Mouse (Mus musculus) hindbrain, embryonic 12.5 days (tissue): Measurements from ENCODE around the gene Sorbs2. TPM values are rescaled to one million over a fixed set of nuclear protein-coding genes. Genes with fewer than 3 reads are reported as not detected.

Source experiments
- ATAC-seq: fragments of 200-750 bp; cut with Nextera tagmentation; 2 replicates; pipeline ENCODE4 v1.8.0; 2017; ENCODE audit warnings: moderate TSS enrichment; ENCODE audit not compliant: low FRiP score
- H3K27ac ChIP-seq: fragments of 300-500 bp; sonication (generic); 2 replicates; pipeline ENCODE4 v1.5.1; 2016; ENCODE audit warnings: mild to moderate bottlenecking
- H3K27me3 ChIP-seq: fragments of 300-500 bp; sonication (generic); 2 replicates; pipeline ENCODE4 v1.6.1; 2016; ENCODE audit warnings: mild to moderate bottlenecking
- H3K36me3 ChIP-seq: fragments of 300-500 bp; sonication (generic); 2 replicates; pipeline ENCODE4 v1.6.1; 2016; ENCODE audit warnings: mild to moderate bottlenecking
- H3K4me1 ChIP-seq: fragments of 300-500 bp; sonication (generic); 2 replicates; pipeline ENCODE4 v1.6.1; 2016
- H3K4me2 ChIP-seq: fragments of 300-500 bp; sonication (generic); replicated peaks from 2 replicates; pipeline ENCODE4 v1.6.1; 2016; ENCODE audit warnings: mild to moderate bottlenecking
- H3K4me3 ChIP-seq: fragments of 300-500 bp; sonication (generic); 2 replicates; pipeline ENCODE4 v1.5.1; 2016; ENCODE audit warnings: mild to moderate bottlenecking
- H3K9ac ChIP-seq: fragments of 300-500 bp; sonication (generic); 2 replicates; pipeline ENCODE4 v1.6.1; 2016; ENCODE audit warnings: mild to moderate bottlenecking, moderate library complexity
- H3K9me3 ChIP-seq: fragments of 300-500 bp; sonication (generic); replicated peaks from 2 replicates; pipeline ENCODE4 v1.6.1; 2016; ENCODE audit warnings: mild to moderate bottlenecking
- WGBS: fragments of 180-500 bp; shearing (Covaris S2); methylation state at CpG from one replicate; pipeline ENCODE4 v1.1.7; 2016; 5-methylcytosine and 5-hydroxymethylcytosine counted together
- polyA plus RNA-seq: library from polyadenylated mRNA; unstranded; fragments of >200 nt; fragmentation: Nextera tagmentation; extraction: Ambion mirVana; gene quantifications from 2 replicates; pipeline ENCODE4 v1.2.1, GENCODE M21; 2016

The Sorbs2 gene
- polyA plus RNA-seq, 1 experiment from 2014 or later, result 81.7 TPM

DNA sequence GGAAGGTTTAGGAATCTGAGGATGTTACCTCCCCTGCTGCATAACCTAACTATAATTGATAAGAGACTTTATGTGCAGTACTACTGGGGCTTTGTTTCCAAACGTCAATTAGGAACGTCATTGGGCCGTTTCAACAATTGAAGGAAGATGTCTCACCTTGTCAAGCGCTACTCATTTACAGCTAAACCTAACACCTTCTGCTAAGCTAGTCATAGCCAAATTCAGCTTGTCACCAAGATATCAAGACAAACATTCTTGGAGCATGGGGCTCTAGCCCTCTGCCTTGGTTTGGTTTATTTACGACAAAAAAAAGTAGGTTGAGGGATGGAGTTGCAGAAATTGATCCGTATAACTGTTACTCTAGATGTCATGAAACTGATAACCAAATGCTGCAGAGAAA lies 205.0 kb downstream of the Sorbs2 start:
- no peak overlapping the region for H3K9ac ChIP-seq
- no peaks in the 10 kb centered on the region for H3K9me3 ChIP-seq
- H3K4me3 ChIP-seq, result no peak overlapping the region
- WGBS, result 91% methylated on average over 6 of the region's 6 CpGs
- no peak overlapping the region for H3K27ac ChIP-seq
- no peak overlapping the region for H3K4me2 ChIP-seq
- ATAC-seq, result no peak
- H3K36me3 ChIP-seq, result peaks cover 3% of the 10 kb centered on the region; the same call in 1 of the 2 replicates
- peaks cover 7% of the 10 kb centered on the region for H3K4me1 ChIP-seq
- H3K27me3 ChIP-seq, result no peaks in the 10 kb centered on the region

DNA sequence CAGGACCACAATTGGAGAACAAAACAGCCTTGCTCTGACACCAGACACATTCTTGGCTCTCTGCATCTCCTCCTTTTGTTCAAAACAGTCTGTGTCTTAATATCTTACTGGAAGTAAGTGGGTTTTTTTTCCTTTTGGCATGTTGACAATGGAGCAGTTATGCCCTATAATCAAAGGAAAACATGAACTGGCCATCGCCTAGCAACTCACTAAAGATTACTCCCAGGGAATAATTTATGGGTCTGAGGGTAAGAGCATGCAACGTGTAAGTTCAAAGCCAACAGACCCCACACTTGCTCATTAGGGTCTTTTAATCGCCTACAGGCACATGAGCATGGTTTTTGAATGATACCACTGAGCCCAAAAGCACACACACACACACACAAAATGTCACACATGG lies 207.2 kb downstream of the Sorbs2 start:
- Histone ChIP-seq H3K4me1 (peaks cover 7% of the 10 kb centered on the region), H3K9me3 (no peaks in the 10 kb centered on the region), H3K4me3 (no peak overlapping the region), H3K36me3 (peaks cover 3% of the 10 kb centered on the region; the same call in 1 of the 2 replicates), H3K9ac (no peak overlapping the region), H3K4me2 (no peak overlapping the region), H3K27ac (no peak overlapping the region), H3K27me3 (no peaks in the 10 kb centered on the region)
- no peak for ATAC-seq
- WGBS, result 31% methylated on average over 3 of the region's 3 CpGs

DNA sequence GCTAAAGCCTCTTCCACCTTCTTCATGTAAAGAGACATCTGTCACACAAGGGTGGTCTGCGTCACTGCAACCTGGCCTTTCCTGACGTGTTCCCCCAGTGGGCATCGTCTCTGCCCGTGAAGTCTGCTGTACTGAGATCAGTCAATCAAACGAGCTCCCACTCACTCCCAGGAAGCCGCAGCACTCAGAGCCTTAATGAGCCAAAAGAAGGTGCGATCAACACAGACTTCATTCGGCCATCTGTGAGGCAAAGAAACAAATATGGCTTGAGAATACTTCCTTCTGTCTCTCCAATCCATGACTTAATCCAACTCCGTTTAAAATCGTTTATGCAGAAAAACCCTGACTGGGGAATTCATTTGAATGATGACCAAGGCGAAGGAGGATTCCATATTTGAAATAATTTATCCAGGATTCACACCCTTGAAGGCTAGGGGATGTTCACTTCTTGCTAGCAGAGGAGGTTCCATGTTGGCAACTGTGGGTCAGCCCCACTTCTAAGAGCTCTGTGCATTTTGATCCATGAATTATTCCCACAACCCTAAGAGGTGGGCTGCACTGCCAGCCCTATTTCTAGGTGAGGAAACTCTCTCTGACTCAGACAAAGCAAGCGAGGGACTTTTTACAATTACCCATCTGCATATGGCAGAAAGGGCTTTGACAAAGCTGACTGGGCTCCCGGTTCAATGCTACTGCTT lies 207.9 kb downstream of the Sorbs2 start:
- Histone ChIP-seq H3K4me1 (peaks cover 7% of the 10 kb centered on the region), H3K27ac (no peak overlapping the region), H3K36me3 (peaks cover 3% of the 10 kb centered on the region; the same call in 1 of the 2 replicates), H3K4me3 (no peak overlapping the region), H3K9ac (no peak overlapping the region), H3K27me3 (no peaks in the 10 kb centered on the region), H3K9me3 (no peaks in the 10 kb centered on the region), H3K4me2 (no peak overlapping the region)
- WGBS, result 67% methylated on average over 13 of the region's 13 CpGs
- ATAC-seq, result no peak

DNA sequence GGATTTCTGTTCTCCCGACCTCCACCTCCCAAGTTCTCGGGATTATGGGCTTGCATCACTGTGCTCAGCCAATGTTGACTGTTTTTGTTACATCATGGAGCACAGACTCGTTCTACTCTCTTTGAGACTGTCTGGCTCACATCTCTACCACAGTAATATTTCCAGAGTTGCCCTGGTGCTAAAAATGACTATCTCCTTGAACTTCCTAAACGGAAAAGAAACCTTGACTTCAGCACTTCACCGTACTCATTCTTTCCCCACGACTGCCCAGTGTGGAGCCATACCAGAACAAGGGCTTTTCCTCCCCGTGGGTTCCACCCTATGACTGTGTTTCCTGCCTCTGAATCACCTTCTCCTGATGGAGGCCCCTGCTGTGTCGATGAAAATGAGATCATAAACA lies 212.2 kb downstream of the Sorbs2 start:
- Histone ChIP-seq H3K9me3 (no peaks in the 10 kb centered on the region), H3K4me1 (peaks cover 3% of the 10 kb centered on the region), H3K4me3 (no peak overlapping the region), H3K36me3 (peaks cover 3% of the 10 kb centered on the region; the same call in 1 of the 2 replicates), H3K4me2 (no peak overlapping the region), H3K27me3 (no peaks in the 10 kb centered on the region), H3K9ac (no peak overlapping the region), H3K27ac (no peak overlapping the region)
- no peak for ATAC-seq
- 73% methylated on average over 8 of the region's 8 CpGs for WGBS

DNA sequence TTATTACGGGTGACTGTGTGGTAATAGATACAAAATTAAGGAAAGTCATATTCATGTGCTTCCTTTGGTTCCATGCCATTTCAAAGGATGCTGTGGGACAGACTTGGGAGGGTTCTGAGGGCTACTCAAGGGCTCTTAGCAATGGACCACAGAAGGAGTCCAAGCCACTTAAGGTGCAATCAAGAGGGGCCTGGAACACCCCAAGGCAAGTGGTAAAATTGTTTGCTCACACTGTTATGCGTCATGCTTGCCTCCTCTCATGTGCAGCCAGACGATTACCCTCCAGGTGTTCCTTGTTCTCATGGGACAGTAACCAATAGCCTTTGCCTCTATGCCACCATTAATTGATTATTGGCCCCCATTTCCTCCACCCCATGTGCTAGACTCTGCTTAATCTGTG lies 216.6 kb downstream of the Sorbs2 start:
- no peak overlapping the region for H3K27ac ChIP-seq
- no peaks in the 10 kb centered on the region for H3K9me3 ChIP-seq
- H3K36me3 ChIP-seq, result no peaks in the 10 kb centered on the region
- no peak for ATAC-seq
- H3K9ac ChIP-seq, result no peak overlapping the region
- WGBS, result 81% methylated on average over 3 of the region's 3 CpGs
- H3K27me3 ChIP-seq, result no peaks in the 10 kb centered on the region
- H3K4me3 ChIP-seq, result no peak overlapping the region
- H3K4me1 ChIP-seq, result no peaks in the 10 kb centered on the region
- no peak overlapping the region for H3K4me2 ChIP-seq

DNA sequence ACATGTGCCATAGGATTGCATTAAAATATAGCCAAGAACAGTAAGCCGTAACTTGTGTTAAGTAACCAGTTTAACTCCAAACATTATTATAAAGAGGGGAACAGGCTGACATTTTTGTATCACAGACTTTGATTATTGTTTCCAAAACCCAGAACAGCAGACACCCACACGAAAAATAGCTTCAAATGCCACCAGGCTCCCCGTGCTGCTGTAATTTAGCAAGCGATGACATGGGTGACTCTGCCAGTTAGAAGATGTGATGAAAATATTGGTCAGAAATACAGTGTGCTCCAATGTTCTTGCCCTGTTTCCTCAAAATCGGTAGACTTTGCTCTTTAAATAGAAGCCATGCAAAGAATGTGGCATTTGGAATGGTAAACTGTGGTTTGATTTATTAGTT lies 217.7 kb downstream of the Sorbs2 start:
- Histone ChIP-seq H3K9ac (no peak overlapping the region), H3K27me3 (no peaks in the 10 kb centered on the region), H3K4me1 (no peaks in the 10 kb centered on the region), H3K4me2 (no peak overlapping the region), H3K27ac (no peak overlapping the region), H3K9me3 (no peaks in the 10 kb centered on the region), H3K36me3 (no peaks in the 10 kb centered on the region), H3K4me3 (no peak overlapping the region)
- 84% methylated on average over 5 of the region's 5 CpGs for WGBS
- no peak for ATAC-seq

DNA sequence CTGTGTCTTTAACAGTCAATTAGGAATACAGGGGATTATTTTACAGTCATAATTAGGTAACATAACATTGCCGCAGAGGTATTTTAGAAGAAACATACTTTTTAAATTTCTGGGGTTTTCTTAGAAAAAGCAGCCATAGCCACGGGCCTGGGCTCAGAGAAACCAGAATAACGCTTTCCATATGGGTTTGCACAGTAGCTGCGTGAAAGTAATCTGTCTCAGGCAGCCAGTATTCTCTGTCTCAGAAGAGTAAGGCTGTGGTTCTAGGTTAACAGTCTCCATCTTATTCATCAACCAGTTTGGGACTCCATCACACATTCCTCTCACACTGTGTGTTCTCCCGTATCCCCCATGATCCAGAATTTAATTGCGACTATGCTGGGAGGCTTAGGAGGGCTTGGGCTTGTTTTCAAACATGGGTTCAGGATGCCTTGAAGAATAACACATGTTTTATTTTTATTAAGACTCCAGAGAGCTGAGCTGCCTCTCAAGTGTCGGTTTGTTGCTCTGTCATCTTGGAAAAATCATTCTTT lies 222.3 kb downstream of the Sorbs2 start:
- H3K27ac ChIP-seq, result no peak overlapping the region
- H3K36me3 ChIP-seq, result no peaks in the 10 kb centered on the region
- no peaks in the 10 kb centered on the region for H3K9me3 ChIP-seq
- 73% methylated on average over 7 of the region's 7 CpGs for WGBS
- no peak overlapping the region for H3K4me2 ChIP-seq
- H3K9ac ChIP-seq, result no peak overlapping the region
- no peak overlapping the region for H3K4me3 ChIP-seq
- no peaks in the 10 kb centered on the region for H3K4me1 ChIP-seq
- ATAC-seq, result no peak
- no peaks in the 10 kb centered on the region for H3K27me3 ChIP-seq

DNA sequence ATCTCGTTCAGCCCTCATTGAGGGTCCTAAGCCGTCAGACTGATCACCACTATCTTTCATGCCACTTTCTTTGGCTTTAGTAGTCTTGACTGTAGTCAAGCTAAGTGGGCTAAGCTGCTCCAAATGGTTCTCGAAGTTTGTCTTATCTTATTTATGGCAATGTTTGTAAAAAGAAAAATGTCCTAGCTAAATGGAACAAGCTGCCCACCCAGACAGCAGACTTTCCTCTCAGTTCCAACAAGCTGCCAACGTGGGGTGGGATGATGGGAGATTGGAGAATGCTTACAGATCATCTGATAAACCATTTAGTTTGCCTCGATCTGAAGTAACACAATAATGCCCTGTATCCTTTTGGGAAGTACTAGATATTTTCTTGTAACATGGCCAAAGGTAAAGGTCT lies 223.2 kb downstream of the Sorbs2 start:
- 86% methylated on average over 5 of the region's 5 CpGs for WGBS
- no peak overlapping the region for H3K27ac ChIP-seq
- ATAC-seq, result no peak
- no peaks in the 10 kb centered on the region for H3K36me3 ChIP-seq
- no peaks in the 10 kb centered on the region for H3K9me3 ChIP-seq
- H3K4me2 ChIP-seq, result no peak overlapping the region
- no peak overlapping the region for H3K4me3 ChIP-seq
- H3K27me3 ChIP-seq, result no peaks in the 10 kb centered on the region
- H3K4me1 ChIP-seq, result no peaks in the 10 kb centered on the region
- H3K9ac ChIP-seq, result no peak overlapping the region

DNA sequence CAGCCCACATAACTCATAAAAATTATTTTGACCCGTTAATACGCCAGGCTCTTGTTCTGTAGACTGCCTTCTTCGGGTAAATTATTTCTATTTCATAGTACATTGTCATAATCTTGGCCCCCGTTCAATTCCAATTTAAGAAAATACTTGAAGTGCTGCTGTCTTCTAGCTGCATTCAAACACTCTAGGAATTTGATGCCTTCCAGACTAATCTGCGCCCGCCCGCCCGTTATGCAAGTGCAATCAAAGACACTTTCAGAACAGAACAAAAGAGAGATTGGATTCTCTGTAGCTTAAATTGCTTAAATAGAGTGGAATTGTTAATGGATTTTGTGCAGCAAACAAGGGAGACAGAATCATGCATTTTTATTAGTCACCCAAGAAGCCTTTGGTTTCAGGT lies 226.5 kb downstream of the Sorbs2 start:
- no peak overlapping the region for H3K27ac ChIP-seq
- ATAC-seq, result no peak

DNA sequence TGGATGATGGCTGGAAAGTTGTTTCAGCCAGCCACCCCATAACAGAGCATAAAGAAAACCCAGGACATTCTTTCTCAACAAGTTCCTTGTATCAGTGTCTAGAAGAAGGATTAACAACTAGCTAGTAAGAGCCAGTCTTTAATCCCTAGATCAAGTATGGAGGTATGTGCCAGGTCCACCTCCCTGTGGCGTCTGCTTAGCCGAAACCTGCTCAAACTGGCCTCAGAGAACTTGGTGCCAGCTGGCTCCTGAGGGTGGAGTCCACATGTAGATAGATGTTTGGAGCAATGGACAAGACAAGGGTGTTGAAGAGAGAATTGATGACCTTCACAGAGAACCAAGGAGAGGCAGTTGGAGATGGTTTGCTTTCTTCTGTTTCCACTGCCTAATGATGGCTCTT lies 229.7 kb downstream of the Sorbs2 start:
- Histone ChIP-seq H3K9ac (no peak overlapping the region), H3K4me2 (no peak overlapping the region), H3K36me3 (no peaks in the 10 kb centered on the region), H3K27ac (no peak overlapping the region), H3K4me3 (no peak overlapping the region), H3K4me1 (no peaks in the 10 kb centered on the region), H3K27me3 (no peaks in the 10 kb centered on the region), H3K9me3 (no peaks in the 10 kb centered on the region)
- WGBS, result 94% methylated on average over 2 of the region's 2 CpGs
- no peak for ATAC-seq

More for the DNA sequence above, 226.5 kb downstream of the Sorbs2 start:
- H3K4me3 ChIP-seq, result no peak overlapping the region
- no peak overlapping the region for H3K9ac ChIP-seq
- H3K27me3 ChIP-seq, result no peaks in the 10 kb centered on the region
- H3K4me2 ChIP-seq, result no peak overlapping the region
- H3K36me3 ChIP-seq, result no peaks in the 10 kb centered on the region
- no peaks in the 10 kb centered on the region for H3K9me3 ChIP-seq
- 81% methylated on average over 8 of the region's 8 CpGs for WGBS
- H3K4me1 ChIP-seq, result no peaks in the 10 kb centered on the region

DNA sequence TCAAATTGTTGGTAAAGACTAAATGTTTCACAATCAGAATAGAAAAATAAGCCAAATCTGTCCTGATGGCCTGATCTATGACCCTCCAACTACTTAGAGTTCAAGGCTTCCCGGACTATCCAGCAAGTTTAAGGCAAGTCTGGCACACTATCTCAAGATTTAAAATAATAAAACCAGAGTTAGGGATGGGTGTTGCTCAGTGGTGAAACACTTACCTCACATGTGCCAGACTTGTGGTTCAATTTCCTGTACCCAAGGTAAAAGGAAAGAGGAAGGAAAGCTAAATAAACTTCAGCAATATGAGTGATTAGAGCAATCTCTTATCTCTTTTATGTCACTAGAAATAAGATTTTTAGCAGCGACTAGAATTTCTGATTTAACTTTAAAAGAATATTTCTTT lies 235.7 kb downstream of the Sorbs2 start:
- no peak for ATAC-seq
- Histone ChIP-seq H3K4me3 (no peak overlapping the region), H3K4me1 (no peaks in the 10 kb centered on the region), H3K27ac (no peak overlapping the region), H3K4me2 (no peak overlapping the region), H3K36me3 (0 out of 2 replicates have a peak, but pooled peaks cover 7% of the 10 kb centered on the region), H3K9ac (no peak overlapping the region), H3K9me3 (no peaks in the 10 kb centered on the region), H3K27me3 (no peaks in the 10 kb centered on the region)
- WGBS, result 88% methylated on average over 2 of the region's 2 CpGs

DNA sequence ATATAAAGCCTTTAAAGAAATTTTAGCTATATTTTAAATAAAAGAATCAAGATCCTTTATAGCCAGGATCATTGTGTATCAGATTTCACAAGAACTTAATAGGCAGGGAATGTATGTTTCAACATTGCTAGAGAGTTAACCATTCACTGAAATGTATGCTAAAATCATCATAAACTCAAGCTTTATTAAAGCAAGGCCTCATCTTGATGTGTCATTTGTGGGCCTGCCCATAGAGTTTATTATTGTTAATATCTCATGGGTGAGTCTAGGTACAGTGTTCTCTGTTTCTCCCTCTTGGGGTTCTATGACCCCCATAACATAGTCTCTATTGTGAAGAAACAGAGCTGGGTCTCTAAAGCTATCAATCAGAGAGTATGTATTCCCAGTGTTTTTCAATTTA lies 236.2 kb downstream of the Sorbs2 start:
- Histone ChIP-seq H3K4me1 (no peaks in the 10 kb centered on the region), H3K36me3 (0 out of 2 replicates have a peak, but pooled peaks cover 9% of the 10 kb centered on the region), H3K9ac (no peak overlapping the region), H3K9me3 (no peaks in the 10 kb centered on the region), H3K4me2 (no peak overlapping the region), H3K27ac (no peak overlapping the region), H3K4me3 (no peak overlapping the region), H3K27me3 (no peaks in the 10 kb centered on the region)
- ATAC-seq, result no peak
